Mouse (Mus musculus) olfactory bulb, adult 2 months (tissue): ENCODE measurements around the gene Slc1a1. TPM values are rescaled to one million over a fixed set of nuclear protein-coding genes. Genes with fewer than 3 reads are reported as not detected.
A peak's percentile ranks its signal among the peaks of the same experiment; 100 is the strongest.

Experiments used
- H3K27ac ChIP-seq: fragments of 200-500 bp; 2 replicates; pipeline ENCODE4 v1.5.1; 2012; ENCODE audit warnings: low read depth, low read length; ENCODE audit not compliant: insufficient read depth
- H3K4me1 ChIP-seq: fragments of 200-500 bp; 2 replicates; pipeline ENCODE4 v1.6.1; 2012; ENCODE audit warnings: low read length; ENCODE audit not compliant: control insufficient read depth, insufficient read depth
- H3K4me3 ChIP-seq: fragments of 200-500 bp; 2 replicates; pipeline ENCODE4 v1.5.1; 2012; ENCODE audit warnings: mild to moderate bottlenecking, low read depth, low read length, moderate library complexity; ENCODE audit not compliant: insufficient read depth
- CTCF ChIP-seq: fragments of 200-500 bp; IDR thresholded peaks from 2 replicates; pipeline ENCODE4 v1.5.1; 2012; ENCODE audit warnings: low read depth, mild to moderate bottlenecking, low read length, moderate library complexity; ENCODE audit not compliant: insufficient read depth
- POLR2A ChIP-seq: fragments of 200-500 bp; IDR thresholded peaks from 2 replicates; pipeline ENCODE4 v1.6.1; 2012; ENCODE audit warnings: mild to moderate bottlenecking, low read depth, low read length, moderate library complexity; ENCODE audit not compliant: insufficient read depth
- WGBS: fragments of 180-500 bp; shearing (Covaris S2); methylation state at CpG from one replicate; pipeline ENCODE4 v1.1.7; 2018; 5-methylcytosine and 5-hydroxymethylcytosine counted together
- polyA plus RNA-seq: library from polyadenylated mRNA; stranded (reverse); fragments of >200 nt; gene quantifications from 2 replicates; pipeline ENCODE4 v1.2.4, GENCODE M21; 2012; ENCODE audit warnings: low replicate concordance; ENCODE audit not compliant: missing spikeins, insufficient read depth, insufficient read length

Slc1a1 gene
- polyA plus RNA-seq, result not detected in 2 replicates

- Histone ChIP-seq H3K4me3 (peak within 1 kb of the TSS; percentile 61), H3K4me1 (peaks cover 20% of the 10 kb centered on the region), H3K27ac (peak within 1 kb of the TSS; percentile 44; the same call in 1 of the 2 replicates)
- TF ChIP-seq POLR2A (peak; percentile 97), CTCF (0 out of 2 replicates have a peak, but pooled peaks have one; percentile 4)
- under 1% methylated on average over 68 of the region's 68 CpGs for WGBS
Observed at GRCm38 (mm10) chr19:28834798-28835499, at the start of gene Slc1a1. Slc1a1 (plus strand) TSS chr19:28835049.

- 84% methylated on average over 1 of the region's 1 CpGs for WGBS
- H3K4me3 ChIP-seq, result no peak overlapping the region
- H3K27ac ChIP-seq, result no peak overlapping the region
- no peaks in the 10 kb centered on the region for H3K4me1 ChIP-seq
- no peak for TF ChIP-seq POLR2A
- TF ChIP-seq CTCF, result no peak
Observed at GRCm38 (mm10) chr19:28790196-28790595, 44.7 kb upstream of the Slc1a1 start.

- Histone ChIP-seq H3K4me1 (peaks cover 6% of the 10 kb centered on the region), H3K27ac (no peak overlapping the region), H3K4me3 (no peak overlapping the region)
- WGBS, result 50% methylated on average over 2 of the region's 2 CpGs
- TF ChIP-seq CTCF (no peak), POLR2A (no peak)
Observed at GRCm38 (mm10) chr19:28793307-28793706, 41.5 kb upstream of the Slc1a1 start.

- 34% methylated on average over 5 of the region's 5 CpGs for WGBS
- Histone ChIP-seq H3K4me1 (peaks cover 10% of the 10 kb centered on the region), H3K27ac (peak overlapping the region; percentile 83), H3K4me3 (no peak overlapping the region)
- TF ChIP-seq CTCF (no peak), POLR2A (no peak)
Observed at GRCm38 (mm10) chr19:28796146-28796848, 38.6 kb upstream of the Slc1a1 start.

- TF ChIP-seq CTCF, result no peak
- no peak for TF ChIP-seq POLR2A
- H3K27ac ChIP-seq, result peak overlapping the region; percentile 98; the same call in 1 of the 2 replicates
- no peak overlapping the region for H3K4me3 ChIP-seq
- WGBS, result 28% methylated on average over 1 of the region's 1 CpGs
- peaks cover 10% of the 10 kb centered on the region for H3K4me1 ChIP-seq
Observed at GRCm38 (mm10) chr19:28796966-28797365, 37.9 kb upstream of the Slc1a1 start.

GRCm38 (mm10) chr19:28797611-28798010 lies 37.2 kb upstream of the Slc1a1 start:
- TF ChIP-seq CTCF, result no peak
- TF ChIP-seq POLR2A, result no peak
- peak overlapping the region; percentile 98 for H3K27ac ChIP-seq
- no peak overlapping the region for H3K4me3 ChIP-seq
- WGBS, result 62% methylated on average over 6 of the region's 6 CpGs
- H3K4me1 ChIP-seq, result peaks cover 10% of the 10 kb centered on the region

- no peak overlapping the region for H3K27ac ChIP-seq
- 29% methylated on average over 6 of the region's 6 CpGs for WGBS
- peaks cover 10% of the 10 kb centered on the region for H3K4me1 ChIP-seq
- TF ChIP-seq CTCF, result no peak
- no peak for TF ChIP-seq POLR2A
- H3K4me3 ChIP-seq, result no peak overlapping the region
Observed at GRCm38 (mm10) chr19:28800448-28800847, 34.4 kb upstream of the Slc1a1 start.

- 97% methylated on average over 6 of the region's 6 CpGs for WGBS
- Histone ChIP-seq H3K27ac (no peak overlapping the region), H3K4me1 (no peaks in the 10 kb centered on the region), H3K4me3 (no peak overlapping the region)
- TF ChIP-seq CTCF (no peak), POLR2A (no peak)
Observed at GRCm38 (mm10) chr19:28806276-28806675, 28.6 kb upstream of the Slc1a1 start.

- WGBS, result 90% methylated on average over 11 of the region's 11 CpGs
- H3K27ac ChIP-seq, result no peak overlapping the region
- H3K4me1 ChIP-seq, result no peaks in the 10 kb centered on the region
- no peak overlapping the region for H3K4me3 ChIP-seq
- TF ChIP-seq POLR2A (no peak), CTCF (no peak)
Observed at GRCm38 (mm10) chr19:28806821-28807496, 27.9 kb upstream of the Slc1a1 start.
